Mouse (Mus musculus): ENCODE results near the gene 4930452B06Rik.

DNA sequence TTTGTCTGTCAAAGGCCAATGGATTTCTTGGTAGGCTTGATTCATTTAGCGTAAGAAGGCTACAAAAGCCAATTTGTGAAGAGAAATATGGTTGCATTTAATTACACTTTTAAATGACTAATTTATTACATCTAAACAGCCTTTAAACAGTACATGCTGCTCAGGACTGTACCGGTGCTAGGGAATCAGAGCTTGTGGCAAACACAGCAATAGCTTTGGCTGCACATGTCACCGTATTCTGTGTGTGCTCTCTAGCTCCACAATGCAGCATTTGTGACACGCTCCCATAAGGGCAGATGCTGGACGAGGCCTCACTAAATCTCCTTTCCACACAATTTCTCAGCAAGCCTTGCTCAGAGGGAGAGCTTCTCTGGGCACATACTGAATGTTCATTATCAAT, 187.9 kb downstream of the 4930452B06Rik start:
- no peak for TF ChIP-seq CTCF (IDR thresholded peaks at IDR 0.05; ENCODE audit: extremely low read depth, insufficient read depth, low read length)
- TF ChIP-seq POLR2A (IDR thresholded peaks at IDR 0.05; ENCODE audit: extremely low read depth, insufficient read depth, low read length) = no peak

Measured in cortical plate, adult 2 months (tissue).